Mouse (Mus musculus): ENCODE data around the gene Hist1h1t.

Hist1h1t gene

GRCm38 (mm10) chr13:23737091-23737490 is 41.5 kb downstream of the Hist1h1t start:
- DNase-seq (ENCODE audit: low read depth), result no peak

- no peak for DNase-seq (ENCODE audit: low read depth)
Observed at GRCm38 (mm10) chr13:23738041-23738440, 42.4 kb downstream of the Hist1h1t start.

GRCm38 (mm10) chr13:23738677-23739068 is 43.1 kb downstream of the Hist1h1t start, which contains the start of gene Hist1h1c:
Hist1h1c (plus strand) TSS chr13:23738808.
- DNase-seq (ENCODE audit: low read depth), result peak; percentile 76

- peak; percentile 87 for DNase-seq (ENCODE audit: low read depth)
Observed at GRCm38 (mm10) chr13:23739069-23739921, 43.7 kb downstream of the Hist1h1t start.

GRCm38 (mm10) chr13:23739922-23740252 is 44.3 kb downstream of the Hist1h1t start:
- no peak for DNase-seq (ENCODE audit: low read depth)

GRCm38 (mm10) chr13:23740256-23740840 is 44.7 kb downstream of the Hist1h1t start:
- no peak for DNase-seq (ENCODE audit: low read depth)

- no peak for DNase-seq (ENCODE audit: low read depth)
Observed at GRCm38 (mm10) chr13:23740910-23741309, 45.3 kb downstream of the Hist1h1t start.

GRCm38 (mm10) chr13:23742007-23742406 is 46.4 kb downstream of the Hist1h1t start:
- no peak for DNase-seq (ENCODE audit: low read depth)

- DNase-seq (ENCODE audit: low read depth), result no peak
Observed at GRCm38 (mm10) chr13:23743215-23743614, 47.6 kb downstream of the Hist1h1t start.

- no peak for DNase-seq (ENCODE audit: low read depth)
Observed at GRCm38 (mm10) chr13:23743963-23744362, 48.3 kb downstream of the Hist1h1t start.

- no peak for DNase-seq (ENCODE audit: low read depth)
Observed at GRCm38 (mm10) chr13:23744421-23745380, 49.1 kb downstream of the Hist1h1t start.

GRCm38 (mm10) chr13:23745381-23746161 is 50.0 kb downstream of the Hist1h1t start, which contains the start of gene Hist1h3c:
Hist1h3c (minus strand) TSS chr13:23745602.
- DNase-seq (ENCODE audit: low read depth), result peak; percentile 80
